Mouse (Mus musculus) erythroblast, embryonic 14.5 days (primary cell): Measurements from ENCODE around the gene Eral1. TPM values are rescaled to one million over a fixed set of nuclear protein-coding genes. Genes with fewer than 3 reads are reported as not detected.
A peak's percentile ranks its signal among the peaks of the same experiment; 100 is the strongest.

ENCODE experiments used
- H3K27me3 ChIP-seq: 2 replicates; pipeline ENCODE4 v1.6.1; 2012; ENCODE audit warnings: inconsistent platforms; ENCODE audit not compliant: control insufficient read depth
- H3K36me3 ChIP-seq: 2 replicates; pipeline ENCODE4 v1.6.1; 2012; ENCODE audit warnings: mild to moderate bottlenecking, inconsistent platforms; ENCODE audit not compliant: control insufficient read depth
- H3K4me1 ChIP-seq: 2 replicates; pipeline ENCODE4 v1.6.1; 2012; ENCODE audit warnings: inconsistent platforms; ENCODE audit not compliant: control insufficient read depth
- H3K4me3 ChIP-seq: replicated peaks from 2 replicates; pipeline ENCODE3; 2012; ENCODE audit warnings: moderate library complexity, mild to moderate bottlenecking, inconsistent platforms
- H3K9me3 ChIP-seq: 2 replicates; pipeline ENCODE4 v1.6.1; 2012; ENCODE audit warnings: low read length, inconsistent platforms, mixed read lengths; ENCODE audit not compliant: control insufficient read depth
- GATA1 ChIP-seq: IDR thresholded peaks from 2 replicates; pipeline ENCODE4 v1.6.1; 2012; ENCODE audit warnings: low read length, inconsistent platforms, mixed read lengths
- TAL1 ChIP-seq: IDR thresholded peaks from 3 replicates; pipeline ENCODE4 v1.6.1; 2012; ENCODE audit warnings: low read length, inconsistent platforms, mixed read lengths
- polyA plus RNA-seq: library from polyadenylated mRNA; stranded (reverse); fragments of >175 nt; gene quantifications from 2 replicates; pipeline ENCODE4 v1.2.3, GENCODE M21; 2012

Gene Eral1
- polyA plus RNA-seq, 1 experiment = 0.14 TPM

GRCm38 (mm10) chr11:78031947-78032808, 48.0 kb downstream of the Eral1 start, which contains the start of gene Dhrs13:
Gene Dhrs13 (plus strand): TSS chr11:78032280.
- TF ChIP-seq GATA1 (no peak), TAL1 (no peak)
- H3K27me3 ChIP-seq = no peaks in the 10 kb centered on the region
- peak within 1 kb of the TSS; percentile 88 for H3K4me3 ChIP-seq
- peaks cover 69% of the 10 kb centered on the region for H3K4me1 ChIP-seq
- H3K36me3 ChIP-seq = peaks cover 87% of the 10 kb centered on the region
- H3K9me3 ChIP-seq = no peaks in the 10 kb centered on the region

- H3K4me1 ChIP-seq = peaks cover 61% of the 10 kb centered on the region
- no peaks in the 10 kb centered on the region for H3K9me3 ChIP-seq
- H3K36me3 ChIP-seq = peaks cover 87% of the 10 kb centered on the region
- H3K4me3 ChIP-seq = peak overlapping the region; percentile 88
- TF ChIP-seq TAL1 (no peak), GATA1 (no peak)
- H3K27me3 ChIP-seq = no peaks in the 10 kb centered on the region
Observed at GRCm38 (mm10) chr11:78031389-78031788, 48.8 kb downstream of the Eral1 start.

GRCm38 (mm10) chr11:78030600-78030999, 49.6 kb downstream of the Eral1 start:
- Histone ChIP-seq H3K36me3 (peaks cover 87% of the 10 kb centered on the region), H3K4me3 (peak overlapping the region; percentile 88), H3K4me1 (peaks cover 55% of the 10 kb centered on the region), H3K27me3 (no peaks in the 10 kb centered on the region), H3K9me3 (no peaks in the 10 kb centered on the region)
- TF ChIP-seq GATA1 = no peak
- no peak for TF ChIP-seq TAL1

DNA sequence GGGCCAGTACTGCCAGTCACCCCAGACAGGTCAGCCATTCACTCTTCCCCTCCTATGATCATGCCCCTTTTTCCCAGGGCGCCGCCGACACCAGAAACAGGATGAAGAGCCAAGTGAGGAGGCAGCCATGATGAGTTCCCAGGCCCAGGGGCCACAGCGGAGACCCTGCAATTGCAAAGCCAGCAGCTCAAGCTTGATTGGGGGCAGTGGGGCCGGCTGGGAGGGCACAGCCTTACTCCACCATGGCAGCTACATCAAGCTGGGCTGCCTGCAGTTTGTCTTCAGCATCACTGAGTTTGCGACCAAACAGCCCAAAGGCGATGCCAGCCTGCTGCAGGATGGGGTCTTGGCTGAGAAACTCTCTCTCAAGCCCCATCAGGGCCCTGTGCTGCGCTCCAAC, 50.9 kb downstream of the Eral1 start:
- H3K27me3 ChIP-seq = no peaks in the 10 kb centered on the region
- H3K4me1 ChIP-seq = peaks cover 43% of the 10 kb centered on the region
- H3K4me3 ChIP-seq = no peak overlapping the region
- H3K9me3 ChIP-seq = no peaks in the 10 kb centered on the region
- TF ChIP-seq GATA1 = no peak
- TF ChIP-seq TAL1 = no peak
- H3K36me3 ChIP-seq = peaks cover 86% of the 10 kb centered on the region

GRCm38 (mm10) chr11:78023607-78024006, 56.6 kb downstream of the Eral1 start:
- H3K27me3 ChIP-seq = no peaks in the 10 kb centered on the region
- no peak overlapping the region for H3K4me3 ChIP-seq
- peaks cover 3% of the 10 kb centered on the region for H3K4me1 ChIP-seq
- TF ChIP-seq TAL1 (no peak), GATA1 (no peak)
- peaks cover 98% of the 10 kb centered on the region for H3K36me3 ChIP-seq
- no peaks in the 10 kb centered on the region for H3K9me3 ChIP-seq

Other genes starting within 250 kb of the Eral1 start
- gene Pipox, start 186.3 kb downstream of the Eral1 start, polyA plus RNA-seq = not detected in 2 replicates
- gene Sez6, start 149.6 kb downstream of the Eral1 start, polyA plus RNA-seq = 0.02 TPM in 1 of 2 replicates, not detected in the other
- 16.6 and 19.3 TPM in 2 replicates for gene Phf12, start 97.6 kb downstream of the Eral1 start, polyA plus RNA-seq
- 4.7 and 5.1 TPM in 2 replicates for gene Dhrs13, start 48.1 kb downstream of the Eral1 start, polyA plus RNA-seq
- 4.8 and 5.4 TPM in 2 replicates for gene Flot2, start 42.5 kb downstream of the Eral1 start, polyA plus RNA-seq
- 0.77 and 0.78 TPM in 2 replicates for gene Fam222b, start 14.3 kb upstream of the Eral1 start, polyA plus RNA-seq
- 7.2 and 9.4 TPM in 2 replicates for gene Traf4, start 85.2 kb upstream of the Eral1 start, polyA plus RNA-seq
- gene Nek8, start 96.3 kb upstream of the Eral1 start, polyA plus RNA-seq = 1.7 and 2.0 TPM in 2 replicates
- 91.9 and 97.7 TPM in 2 replicates for gene Tlcd1, start 96.3 kb upstream of the Eral1 start, polyA plus RNA-seq
- gene Rpl23a, start 103.2 kb upstream of the Eral1 start, polyA plus RNA-seq = 168 and 429 TPM in 2 replicates
- 0.13 and 0.26 TPM in 2 replicates for gene Rab34, start 108.0 kb upstream of the Eral1 start, polyA plus RNA-seq
- gene Proca1, start 113.0 kb upstream of the Eral1 start, polyA plus RNA-seq = not detected in 2 replicates
- gene Sdf2, start 165.4 kb upstream of the Eral1 start, polyA plus RNA-seq = 0.32 and 0.49 TPM in 2 replicates
- 9.4 and 11.6 TPM in 2 replicates for gene Supt6, start 165.6 kb upstream of the Eral1 start, polyA plus RNA-seq
- 0.97 and 2.3 TPM in 2 replicates for gene 2610507B11Rik, start 181.4 kb upstream of the Eral1 start, polyA plus RNA-seq
- 0.07 TPM in 1 of 2 replicates, not detected in the other for gene BC030499, start 210.5 kb upstream of the Eral1 start, polyA plus RNA-seq
- 19.3 and 21.5 TPM in 2 replicates for gene Spag5, start 221.1 kb upstream of the Eral1 start, polyA plus RNA-seq
- gene Aldoc, start 242.6 kb upstream of the Eral1 start, polyA plus RNA-seq = 0.12 and 0.22 TPM in 2 replicates
- gene Pigs, start 248.0 kb upstream of the Eral1 start, polyA plus RNA-seq = 3.2 and 3.8 TPM in 2 replicates